Mouse (Mus musculus) liver, adult (tissue): Measurements from ENCODE around the gene Zfp157.

Experiments
- GATA4 ChIP-seq: IDR thresholded peaks from 2 replicates; pipeline ENCODE4 v1.6.1; 2014; ENCODE audit warnings: mild to moderate bottlenecking, low read length; ENCODE audit not compliant: insufficient replicate concordance

Zfp157 gene

DNA sequence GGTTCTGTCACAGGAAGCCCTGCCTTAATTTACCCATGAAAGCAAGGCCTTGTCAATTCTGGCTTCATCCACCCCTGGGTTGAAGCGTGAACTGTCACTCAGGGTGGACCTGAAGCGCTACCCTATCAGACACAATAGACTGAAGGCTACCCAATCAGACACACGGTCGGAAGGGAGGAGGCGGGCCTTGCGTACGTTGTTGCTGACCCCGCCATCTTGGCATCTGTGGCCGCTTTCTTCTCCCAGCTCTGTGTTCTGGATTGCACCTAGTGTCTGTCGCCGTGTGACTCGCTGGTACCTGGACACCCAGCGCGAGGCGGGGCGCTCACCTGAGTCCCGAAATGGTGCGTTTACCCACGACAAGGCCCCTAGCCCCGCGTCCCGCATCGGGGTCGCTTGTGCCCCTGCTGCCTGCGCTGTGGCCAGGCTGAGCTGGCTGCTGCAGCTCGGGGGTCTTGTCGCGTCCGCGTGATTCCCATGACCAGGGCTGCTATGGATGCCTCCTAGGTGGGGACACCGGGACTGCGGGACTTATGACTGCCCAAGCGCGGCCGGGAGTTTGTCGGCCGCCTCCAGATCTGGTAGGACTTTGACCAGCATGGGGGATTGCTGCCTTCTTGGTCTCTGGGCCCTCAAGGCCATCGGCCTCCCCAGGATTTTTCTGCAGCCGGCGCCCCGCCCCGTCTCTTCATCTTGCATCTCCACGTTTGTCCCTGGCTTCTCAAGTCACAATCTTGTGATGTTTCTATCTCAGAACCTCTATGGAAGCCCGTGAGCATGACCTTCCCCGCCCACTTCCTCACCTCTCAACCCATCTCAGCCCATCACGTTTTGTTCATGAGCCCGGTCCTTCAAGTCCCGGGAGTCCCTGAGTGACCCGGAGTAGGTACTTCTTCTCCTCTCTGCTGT, at the start of gene Zfp157:
Zfp157 (plus strand) TSS at position 183 of the 909 bp plus-strand sequence.
- TF ChIP-seq GATA4: no peak

DNA sequence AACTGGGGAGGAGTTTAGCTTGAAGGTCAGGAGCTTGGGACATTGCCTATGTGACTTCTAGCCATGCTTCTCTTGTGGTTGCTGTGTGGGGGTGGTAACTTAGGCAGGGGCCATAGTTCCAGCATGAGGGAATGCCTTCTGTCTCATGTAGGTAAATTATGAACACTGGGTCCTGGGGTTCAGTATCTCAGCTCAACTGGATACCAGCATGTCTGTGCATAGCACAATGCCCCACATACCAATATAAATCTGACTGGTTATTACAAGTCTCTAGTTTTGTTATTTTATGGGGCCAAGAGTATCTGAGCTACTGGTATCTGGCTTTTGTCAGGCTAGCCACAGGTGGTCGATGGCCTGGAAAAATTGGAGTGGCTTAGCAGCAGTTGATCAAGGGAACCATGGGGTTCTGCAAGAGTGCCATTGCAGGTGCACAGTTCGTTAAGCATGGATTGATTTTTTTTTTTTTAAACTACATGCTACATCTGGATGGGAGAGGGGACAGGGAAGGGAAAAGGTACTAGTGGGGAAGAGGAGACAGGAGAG, 43.4 kb upstream of the Zfp157 start:
- TF ChIP-seq GATA4: no peak

- TF ChIP-seq GATA4: no peak
Observed at GRCm38 (mm10) chr5:138458371-138458770, 17.1 kb downstream of the Zfp157 start.

DNA sequence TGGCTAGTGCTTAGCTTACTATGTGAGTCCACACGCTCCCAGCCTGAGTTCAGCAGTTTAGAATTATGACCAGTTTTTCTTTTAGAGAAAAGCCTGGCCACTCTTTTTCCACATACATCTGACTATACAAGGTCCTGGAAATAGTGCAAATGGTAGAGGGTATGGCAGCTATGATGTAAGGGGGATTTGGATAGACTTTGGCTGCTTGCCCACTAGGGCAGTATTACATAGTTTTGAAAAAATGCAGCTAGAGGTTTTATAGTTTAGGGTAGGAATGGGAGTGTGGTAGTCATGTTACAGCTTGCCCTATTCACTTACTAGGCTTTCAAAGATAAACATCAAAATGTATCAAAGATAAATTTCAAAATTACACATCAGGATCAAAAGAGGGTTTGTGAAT, 17.8 kb downstream of the Zfp157 start:
- TF ChIP-seq GATA4: no peak

- TF ChIP-seq GATA4: no peak
Observed at GRCm38 (mm10) chr5:138473601-138474000, 32.3 kb downstream of the Zfp157 start.
